Mouse (Mus musculus) stomach, embryonic 16.5 days (tissue): Measurements from ENCODE around the gene Rpl3l. TPM values are rescaled to one million over a fixed set of nuclear protein-coding genes. Genes with fewer than 3 reads are reported as not detected.

ENCODE experiments used
- ATAC-seq: fragments of 200-750 bp; cut with Nextera tagmentation; 2 replicates; pipeline ENCODE4 v1.8.0; 2017; ENCODE audit warnings: moderate number of reproducible peaks, moderate TSS enrichment; ENCODE audit not compliant: insufficient read depth, low FRiP score
- H3K27ac ChIP-seq: fragments of 300-500 bp; sonication (generic); 2 replicates; pipeline ENCODE4 v1.5.1; 2014; ENCODE audit warnings: low read length
- H3K27me3 ChIP-seq: fragments of 300-500 bp; sonication (generic); 2 replicates; pipeline ENCODE4 v1.6.1; 2014; ENCODE audit warnings: low read length, control low read depth, mixed read lengths; ENCODE audit not compliant: control insufficient read depth, insufficient read depth
- H3K36me3 ChIP-seq: fragments of 300-500 bp; sonication (generic); 2 replicates; pipeline ENCODE4 v1.6.1; 2014; ENCODE audit warnings: low read length; ENCODE audit not compliant: control insufficient read depth, insufficient read depth
- H3K4me1 ChIP-seq: fragments of 300-500 bp; sonication (generic); 2 replicates; pipeline ENCODE4 v1.6.1; 2014; ENCODE audit warnings: low read length, control low read depth, mixed read lengths; ENCODE audit not compliant: control insufficient read depth, insufficient read depth
- H3K4me2 ChIP-seq: fragments of 300-500 bp; sonication (generic); 2 replicates; pipeline ENCODE4 v1.6.1; 2014; ENCODE audit warnings: low read depth, low read length, mixed read lengths
- H3K4me3 ChIP-seq: fragments of 300-500 bp; sonication (generic); replicated peaks from 2 replicates; pipeline ENCODE4 v1.5.1; 2014; ENCODE audit warnings: mild to moderate bottlenecking, low read length
- H3K9ac ChIP-seq: fragments of 300-500 bp; sonication (generic); 2 replicates; pipeline ENCODE4 v1.6.1; 2014; ENCODE audit warnings: low read length
- H3K9me3 ChIP-seq: fragments of 300-500 bp; sonication (generic); replicated peaks from 2 replicates; pipeline ENCODE4 v1.6.1; 2016; ENCODE audit warnings: low read length, control low read depth; ENCODE audit not compliant: control insufficient read depth
- WGBS: fragments of 180-500 bp; shearing (Covaris S2); extraction: QIAGEN DNeasy Blood & Tissue Kit; methylation state at CpG from one replicate; pipeline ENCODE4 v1.1.7; 2014; 5-methylcytosine and 5-hydroxymethylcytosine counted together
- polyA plus RNA-seq: library from polyadenylated mRNA; unstranded; fragments of >200 nt; fragmentation: Nextera tagmentation; extraction: Ambion mirVana; gene quantifications from 2 replicates; pipeline ENCODE4 v1.2.1, GENCODE M21; 2015

Gene Rpl3l
- polyA plus RNA-seq, 1 experiment from 2014 or later, result 0.57 TPM

GRCm38 (mm10) chr17:24697985-24698384 is 29.6 kb upstream of the Rpl3l start:
- Histone ChIP-seq H3K4me3 (no peak overlapping the region), H3K4me1 (peaks cover 24% of the 10 kb centered on the region), H3K9me3 (no peaks in the 10 kb centered on the region), H3K27ac (peak overlapping the region; percentile 64), H3K9ac (peak overlapping the region; percentile 35), H3K36me3 (peaks cover 13% of the 10 kb centered on the region), H3K4me2 (0 out of 2 replicates have a peak overlapping the region, but pooled peaks have one; percentile 15), H3K27me3 (no peaks in the 10 kb centered on the region)
- WGBS, result 27% methylated on average over 5 of the region's 5 CpGs
- ATAC-seq, result no peak

- ATAC-seq, result no peak
- Histone ChIP-seq H3K27ac (peak overlapping the region; percentile 64; the same call in 1 of the 2 replicates), H3K27me3 (no peaks in the 10 kb centered on the region), H3K4me2 (0 out of 2 replicates have a peak overlapping the region, but pooled peaks have one; percentile 15), H3K4me1 (peaks cover 24% of the 10 kb centered on the region), H3K4me3 (no peak overlapping the region), H3K9ac (no peak overlapping the region; the same call in 1 of the 2 replicates), H3K36me3 (peaks cover 15% of the 10 kb centered on the region), H3K9me3 (no peaks in the 10 kb centered on the region)
- 66% methylated on average over 9 of the region's 9 CpGs for WGBS
These were observed 28.9 kb upstream of the Rpl3l start for GRCm38 (mm10) chr17:24698715-24699114.

- no peak overlapping the region for H3K27ac ChIP-seq
- no peak for ATAC-seq
- peak overlapping the region; percentile 1; the same call in 1 of the 2 replicates for H3K9ac ChIP-seq
- H3K4me3 ChIP-seq, result no peak overlapping the region
- WGBS, result 75% methylated on average over 2 of the region's 2 CpGs
- H3K36me3 ChIP-seq, result peaks cover 21% of the 10 kb centered on the region
- H3K4me1 ChIP-seq, result peaks cover 24% of the 10 kb centered on the region
- H3K9me3 ChIP-seq, result no peaks in the 10 kb centered on the region
- H3K27me3 ChIP-seq, result no peaks in the 10 kb centered on the region
- H3K4me2 ChIP-seq, result no peak overlapping the region
These were observed 28.1 kb upstream of the Rpl3l start for GRCm38 (mm10) chr17:24699473-24699872.

- peaks cover 23% of the 10 kb centered on the region for H3K36me3 ChIP-seq
These were observed 26.4 kb upstream of the Rpl3l start for GRCm38 (mm10) chr17:24701251-24701650.

GRCm38 (mm10) chr17:24705821-24706220 is 21.8 kb upstream of the Rpl3l start:
- 95% methylated on average over 3 of the region's 3 CpGs for WGBS
- H3K4me2 ChIP-seq, result no peak overlapping the region
- H3K9ac ChIP-seq, result no peak overlapping the region
- ATAC-seq, result no peak
- peaks cover 23% of the 10 kb centered on the region for H3K36me3 ChIP-seq
- no peaks in the 10 kb centered on the region for H3K9me3 ChIP-seq
- no peak overlapping the region for H3K27ac ChIP-seq
- H3K4me1 ChIP-seq, result peaks cover 16% of the 10 kb centered on the region; the same call in 1 of the 2 replicates
- no peaks in the 10 kb centered on the region for H3K27me3 ChIP-seq
- no peak overlapping the region for H3K4me3 ChIP-seq

More at GRCm38 (mm10) chr17:24701251-24701650, 26.4 kb upstream of the Rpl3l start:
- 93% methylated on average over 9 of the region's 9 CpGs for WGBS
- Histone ChIP-seq H3K4me1 (peaks cover 22% of the 10 kb centered on the region), H3K9me3 (no peaks in the 10 kb centered on the region), H3K27me3 (no peaks in the 10 kb centered on the region), H3K4me3 (no peak overlapping the region), H3K4me2 (no peak overlapping the region), H3K9ac (no peak overlapping the region), H3K27ac (no peak overlapping the region)
- ATAC-seq, result no peak

GRCm38 (mm10) chr17:24706982-24707800 is 20.4 kb upstream of the Rpl3l start, which contains the start of gene Tbl3:
Gene Tbl3, minus strand, starts transcription at chr17:24707660.
- WGBS, result 3% methylated on average over 32 of the region's 32 CpGs
- peak; percentile 87 for ATAC-seq
- H3K4me1 ChIP-seq, result peaks cover 16% of the 10 kb centered on the region; the same call in 1 of the 2 replicates

GRCm38 (mm10) chr17:24707801-24708425 is 19.7 kb upstream of the Rpl3l start:
- peak; percentile 11; the same call in 1 of the 2 replicates for ATAC-seq
- Histone ChIP-seq H3K4me3 (peak overlapping the region; percentile 78), H3K4me2 (peak overlapping the region; percentile 56), H3K9me3 (no peaks in the 10 kb centered on the region), H3K9ac (peak overlapping the region; percentile 81), H3K27ac (peak overlapping the region; percentile 78; the same call in 1 of the 2 replicates), H3K27me3 (no peaks in the 10 kb centered on the region), H3K36me3 (peaks cover 11% of the 10 kb centered on the region; the same call in 1 of the 2 replicates), H3K4me1 (peaks cover 16% of the 10 kb centered on the region; the same call in 1 of the 2 replicates)
- 4% methylated on average over 24 of the region's 24 CpGs for WGBS

More at GRCm38 (mm10) chr17:24706982-24707800, 20.4 kb upstream of the Rpl3l start, which contains the start of gene Tbl3:
- peak within 1 kb of the TSS; percentile 56 for H3K4me2 ChIP-seq
- H3K9me3 ChIP-seq, result no peaks in the 10 kb centered on the region
- H3K9ac ChIP-seq, result peak within 1 kb of the TSS; percentile 81
- peak within 1 kb of the TSS; percentile 78 for H3K27ac ChIP-seq
- no peaks in the 10 kb centered on the region for H3K27me3 ChIP-seq
- peak within 1 kb of the TSS; percentile 78 for H3K4me3 ChIP-seq
- H3K36me3 ChIP-seq, result peaks cover 18% of the 10 kb centered on the region; the same call in 1 of the 2 replicates

- H3K9me3 ChIP-seq, result no peaks in the 10 kb centered on the region
- H3K9ac ChIP-seq, result no peak overlapping the region
- H3K4me2 ChIP-seq, result no peak overlapping the region
- no peaks in the 10 kb centered on the region for H3K27me3 ChIP-seq
- WGBS, result 27% methylated on average over 2 of the region's 2 CpGs
- no peak for ATAC-seq
- H3K36me3 ChIP-seq, result peaks cover 9% of the 10 kb centered on the region; the same call in 1 of the 2 replicates
- peaks cover 16% of the 10 kb centered on the region; the same call in 1 of the 2 replicates for H3K4me1 ChIP-seq
- H3K4me3 ChIP-seq, result 0 out of 2 replicates have a peak overlapping the region, but pooled peaks have one; percentile 78
- no peak overlapping the region for H3K27ac ChIP-seq
These were observed 19.0 kb upstream of the Rpl3l start for GRCm38 (mm10) chr17:24708646-24709045.
